Mouse (Mus musculus) embryonic fibroblast, embryonic 13.5 days (primary cell): ENCODE measurements around the gene Ppfibp2.

ENCODE experiments used
- CTCF ChIP-seq: IDR thresholded peaks from 2 replicates; pipeline ENCODE4 v1.5.1; 2011; ENCODE audit warnings: mild to moderate bottlenecking, control low read depth, low read length, moderate library complexity, borderline replicate concordance; ENCODE audit not compliant: insufficient read depth
- POLR2A ChIP-seq: IDR thresholded peaks from 2 replicates; pipeline ENCODE4 v1.6.1; 2011; ENCODE audit warnings: low read depth, mild to moderate bottlenecking, control low read depth, low read length, moderate library complexity

DNA sequence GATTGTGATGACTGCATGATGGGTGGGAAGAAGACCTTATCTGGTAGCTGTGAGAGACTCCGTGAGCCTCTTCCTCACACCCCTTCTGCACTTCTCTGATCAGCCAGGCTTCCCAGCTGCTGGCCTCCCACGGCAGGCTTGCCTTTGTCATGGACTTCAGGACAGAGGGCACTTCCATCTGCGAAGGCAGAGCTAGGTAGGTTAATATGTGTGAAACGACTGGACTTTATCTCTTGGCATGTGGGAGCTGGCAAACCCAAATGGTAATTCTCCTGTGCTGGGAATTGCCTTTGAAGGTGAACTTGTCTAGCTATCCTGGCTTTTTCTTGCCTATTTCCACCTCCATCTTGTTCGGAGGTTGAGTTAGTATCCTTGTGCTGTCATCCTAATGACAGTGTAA is 5.6 kb downstream of the Ppfibp2 start:
- TF ChIP-seq POLR2A (no peak), CTCF (no peak)
